Mouse (Mus musculus) myocyte (in vitro differentiated cells): ENCODE measurements around the gene Fam228b.

ENCODE experiments used
- CEBPB ChIP-seq: IDR thresholded peaks from 2 replicates; pipeline ENCODE4 v1.6.1; 2011; ENCODE audit warnings: mild to moderate bottlenecking, moderate library complexity; ENCODE audit not compliant: poor library complexity, insufficient read depth, severe bottlenecking
- MAX ChIP-seq: IDR thresholded peaks from one replicate; pipeline ENCODE4 v1.6.1; 2011; ENCODE audit warnings: low read depth, mild to moderate bottlenecking, control low read depth
- MYOG ChIP-seq, 3 experiments: IDR thresholded peaks; one replicate each; pipeline ENCODE4 v1.6.1; 2011; ENCODE audit warnings: control low read depth in 2 of 3, low read depth in 2 of 3, mild to moderate bottlenecking in 2 of 3; ENCODE audit not compliant: insufficient read length in 2 of 3, control insufficient read depth in 1 of 3, insufficient read depth in 1 of 3
- POLR2A ChIP-seq: IDR thresholded peaks from one replicate; pipeline ENCODE4 v1.6.1; 2011; ENCODE audit warnings: low read depth, mild to moderate bottlenecking, control low read depth, moderate library complexity; ENCODE audit not compliant: insufficient read length
- POLR2AphosphoS2 ChIP-seq: IDR thresholded peaks from one replicate; pipeline ENCODE4 v1.6.1; 2011; ENCODE audit warnings: low read depth, control low read depth; ENCODE audit not compliant: insufficient read length
- SRF ChIP-seq: IDR thresholded peaks from one replicate; pipeline ENCODE4 v1.6.1; 2011; ENCODE audit warnings: low read depth; ENCODE audit not compliant: control insufficient read depth, insufficient read length
- TCF12 ChIP-seq: IDR thresholded peaks from one replicate; pipeline ENCODE4 v1.6.1; 2011; ENCODE audit warnings: mild to moderate bottlenecking, control low read depth; ENCODE audit not compliant: poor library complexity, insufficient read depth, severe bottlenecking
- TCF3 ChIP-seq: IDR thresholded peaks from one replicate; pipeline ENCODE4 v1.6.1; 2011; ENCODE audit warnings: low read depth, control low read depth; ENCODE audit not compliant: insufficient read length
- USF1 ChIP-seq: IDR thresholded peaks from one replicate; pipeline ENCODE4 v1.6.1; 2011; ENCODE audit warnings: low read depth, mild to moderate bottlenecking, control low read depth, moderate library complexity

- TF ChIP-seq POLR2AphosphoS2: no peak
- no peak for TF ChIP-seq TCF3
- no peak for TF ChIP-seq MAX
- TF ChIP-seq POLR2A: no peak
- TF ChIP-seq USF1: no peak
- TF ChIP-seq TCF12: no peak
- no peak for TF ChIP-seq CEBPB
- no peak for TF ChIP-seq MYOG (IDR thresholded peaks at IDR 0.05; ENCODE audit: control insufficient read depth in 1 of 3, insufficient read depth in 1 of 3, insufficient read length in 2 of 3, low read depth in 2 of 3)
- TF ChIP-seq SRF: no peak
Measured at GRCm38 (mm10) chr12:4769333-4769723, 261 bp upstream of the Fam228b start.
